Mouse (Mus musculus) heart, embryonic 11.5 days (tissue): Measurements from ENCODE around the gene Vmn2r19. TPM values are rescaled to one million over a fixed set of nuclear protein-coding genes. Genes with fewer than 3 reads are reported as not detected.
"Not testable (repeated sequence)": the region's sequence is repeated elsewhere in the genome, so short reads cannot be mapped to it uniquely, and the experiment has no call there.

Source experiments
- ATAC-seq: fragments of 200-750 bp; cut with Nextera tagmentation; replicated peaks from 2 replicates; pipeline ENCODE4 v1.8.0; 2017; ENCODE audit warnings: moderate library complexity; ENCODE audit not compliant: insufficient number of reproducible peaks, low FRiP score, low TSS enrichment
- H3K27ac ChIP-seq: fragments of 300-500 bp; sonication (generic); 2 replicates; pipeline ENCODE4 v1.5.1; 2014; ENCODE audit warnings: mild to moderate bottlenecking, low read depth, low read length
- H3K27me3 ChIP-seq: fragments of 300-500 bp; sonication (generic); 2 replicates; pipeline ENCODE4 v1.6.1; 2014; ENCODE audit warnings: mild to moderate bottlenecking, low read length, mixed read lengths; ENCODE audit not compliant: control insufficient read depth, insufficient read depth
- H3K36me3 ChIP-seq: fragments of 300-500 bp; sonication (generic); 2 replicates; pipeline ENCODE4 v1.6.1; 2014; ENCODE audit warnings: mild to moderate bottlenecking, low read length, moderate library complexity, mixed read lengths; ENCODE audit not compliant: control insufficient read depth, insufficient read depth
- H3K4me1 ChIP-seq: fragments of 300-500 bp; sonication (generic); 2 replicates; pipeline ENCODE4 v1.6.1; 2014; ENCODE audit warnings: low read length; ENCODE audit not compliant: control insufficient read depth, insufficient read depth
- H3K4me2 ChIP-seq: fragments of 300-500 bp; sonication (generic); 2 replicates; pipeline ENCODE4 v1.6.1; 2014; ENCODE audit warnings: mild to moderate bottlenecking, moderate library complexity
- H3K4me3 ChIP-seq: fragments of 300-500 bp; sonication (generic); 2 replicates; pipeline ENCODE4 v1.5.1; 2014; ENCODE audit warnings: low read depth, low read length
- H3K9ac ChIP-seq: fragments of 300-500 bp; sonication (generic); 2 replicates; pipeline ENCODE4 v1.6.1; 2014; ENCODE audit warnings: mild to moderate bottlenecking, low read depth, low read length, moderate library complexity
- H3K9me3 ChIP-seq: fragments of 300-500 bp; sonication (generic); replicated peaks from 2 replicates; pipeline ENCODE4 v1.6.1; 2016; ENCODE audit warnings: low read length; ENCODE audit not compliant: control insufficient read depth
- WGBS: fragments of 180-500 bp; shearing (Covaris S2); extraction: QIAGEN DNeasy Blood & Tissue Kit; methylation state at CpG from one replicate; pipeline ENCODE4 v1.1.7; 2014; ENCODE audit not compliant: insufficient replicate concordance; 5-methylcytosine and 5-hydroxymethylcytosine counted together
- polyA plus RNA-seq: library from polyadenylated mRNA; unstranded; fragments of >200 nt; fragmentation: Nextera tagmentation; extraction: Ambion mirVana; gene quantifications from 2 replicates; pipeline ENCODE4 v1.2.1, GENCODE M21; 2014

Vmn2r19 gene
- polyA plus RNA-seq, 1 experiment from 2014 or later: not detected

DNA sequence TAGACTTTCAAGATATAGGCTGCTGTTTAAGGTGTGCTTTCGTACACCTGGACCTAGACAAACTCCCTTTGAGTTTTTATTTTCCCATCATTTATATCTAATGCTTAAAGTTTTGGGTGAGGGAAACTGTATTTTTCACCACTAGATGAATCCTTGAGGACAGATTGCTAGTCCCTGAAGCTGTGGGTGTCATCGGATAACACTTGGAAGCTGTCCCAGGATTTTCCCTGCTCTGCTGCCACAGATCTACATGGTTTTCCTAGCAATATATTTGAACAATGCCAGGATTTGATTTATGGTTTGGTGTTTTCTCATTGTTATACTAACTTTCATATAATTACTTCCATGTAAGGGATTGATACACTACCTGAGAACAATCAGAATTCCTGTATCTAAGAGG, 28.7 kb upstream of the Vmn2r19 start:
- no peaks in the 10 kb centered on the region for H3K4me1 ChIP-seq
- H3K27ac ChIP-seq: no peak overlapping the region
- no peaks in the 10 kb centered on the region for H3K27me3 ChIP-seq
- H3K4me3 ChIP-seq: no peak overlapping the region
- no peak for ATAC-seq
- no peak overlapping the region for H3K9ac ChIP-seq
- no peaks in the 10 kb centered on the region for H3K36me3 ChIP-seq
- WGBS: 78% methylated on average over 2 of the region's 2 CpGs
- H3K4me2 ChIP-seq: no peak overlapping the region
- no peaks in the 10 kb centered on the region for H3K9me3 ChIP-seq

DNA sequence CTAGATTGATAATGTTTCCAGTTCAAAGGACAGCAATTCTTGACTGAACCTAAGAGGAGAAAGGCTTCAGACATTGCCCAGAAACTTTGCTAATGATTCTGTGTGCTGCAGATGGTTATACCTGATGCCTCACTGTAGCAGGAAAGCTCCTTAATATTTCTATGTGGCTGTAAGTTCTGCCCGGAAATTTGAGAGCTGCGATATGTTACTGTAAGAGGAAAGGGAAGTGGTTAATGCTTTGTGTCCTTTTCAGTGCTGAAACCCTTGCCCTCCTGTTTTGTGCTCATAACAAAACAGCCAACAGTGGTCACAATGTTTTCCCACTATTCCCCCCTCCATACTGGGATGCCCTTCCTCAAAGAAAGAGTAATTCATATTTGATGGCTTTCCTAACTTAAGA, 21.8 kb upstream of the Vmn2r19 start:
- Histone ChIP-seq H3K27me3 (no peaks in the 10 kb centered on the region), H3K4me3 (no peak overlapping the region), H3K4me2 (no peak overlapping the region), H3K9me3 (no peaks in the 10 kb centered on the region), H3K27ac (no peak overlapping the region), H3K4me1 (no peaks in the 10 kb centered on the region), H3K36me3 (no peaks in the 10 kb centered on the region), H3K9ac (no peak overlapping the region)
- WGBS: 78% methylated on average over 2 of the region's 2 CpGs
- no peak for ATAC-seq

DNA sequence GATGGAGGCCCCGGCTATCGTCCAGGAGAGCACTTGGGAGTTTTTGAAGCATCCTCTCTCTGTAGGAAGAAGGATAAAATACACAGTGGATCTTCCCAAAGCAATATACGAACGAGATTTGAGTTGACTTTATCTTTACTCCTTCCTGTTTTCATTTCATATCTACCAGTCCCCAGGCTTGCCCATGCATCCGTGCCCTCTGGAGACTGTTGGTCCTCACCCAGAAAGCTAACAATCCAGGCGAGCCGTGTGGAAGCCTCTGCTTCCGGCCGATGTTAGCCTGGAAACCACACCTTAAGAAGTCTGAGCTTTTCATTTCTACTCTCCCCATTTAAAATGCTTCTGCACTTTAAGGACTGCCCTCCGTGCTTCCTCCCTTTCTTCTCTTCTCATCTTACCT, 19.2 kb upstream of the Vmn2r19 start:
- Histone ChIP-seq H3K36me3 (no peaks in the 10 kb centered on the region), H3K27me3 (no peaks in the 10 kb centered on the region), H3K9ac (no peak overlapping the region), H3K9me3 (no peaks in the 10 kb centered on the region), H3K4me2 (no peak overlapping the region), H3K4me3 (no peak overlapping the region), H3K27ac (no peak overlapping the region), H3K4me1 (no peaks in the 10 kb centered on the region)
- no peak for ATAC-seq
- 62% methylated on average over 10 of the region's 10 CpGs for WGBS

- Histone ChIP-seq H3K4me3 (no peak within 1 kb of the TSS), H3K27ac (no peak within 1 kb of the TSS), H3K9me3 (no peaks in the 10 kb centered on the region), H3K27me3 (no peaks in the 10 kb centered on the region), H3K9ac (no peak within 1 kb of the TSS), H3K4me1 (no peaks in the 10 kb centered on the region), H3K36me3 (no peaks in the 10 kb centered on the region), H3K4me2 (no peak within 1 kb of the TSS)
- ATAC-seq: no peak
- 75% methylated on average over 4 of the region's 4 CpGs for whole genome bisulfite sequencing
Measured at GRCm38 (mm10) chr6:123289753-123290152, 18.4 kb upstream of the Vmn2r19 start, which contains the start of gene Clec4e. Gene Clec4e, minus strand, starts transcription at chr6:123289870.

DNA sequence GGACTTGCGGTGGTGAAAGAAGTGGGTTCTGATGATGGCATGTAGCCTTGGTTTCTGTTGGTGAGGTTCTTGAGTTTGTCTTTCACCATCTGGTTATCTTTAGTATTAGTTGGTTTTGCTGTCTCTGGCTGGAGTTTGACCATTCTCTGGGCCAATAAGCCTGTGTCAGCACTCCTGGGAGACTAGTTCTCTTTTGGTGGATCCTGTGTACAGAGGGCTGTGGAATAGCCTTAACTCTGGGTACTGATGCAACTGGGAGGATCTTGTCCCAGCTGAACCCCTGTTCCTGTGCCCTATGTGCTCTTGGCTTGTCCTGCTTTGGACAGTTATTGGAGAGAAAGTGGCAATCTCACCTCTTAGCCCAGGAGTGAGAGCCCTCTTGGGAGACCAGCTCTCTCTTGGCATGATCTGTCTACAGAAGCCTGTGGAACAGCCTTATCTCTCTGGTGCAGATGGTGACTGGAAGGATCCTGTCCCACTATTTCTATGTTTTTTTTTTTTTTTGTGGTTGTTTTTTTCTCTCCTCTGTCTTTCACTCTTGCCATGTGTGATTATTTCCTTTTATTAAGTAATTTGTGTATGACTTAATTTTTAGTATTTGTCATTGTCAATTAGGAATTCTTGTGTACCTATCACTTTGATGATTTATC, 15.3 kb upstream of the Vmn2r19 start:
- Histone ChIP-seq H3K27ac (0 out of 2 replicates have a peak overlapping the region, but pooled peaks have one; percentile 6), H3K4me2 (no peak overlapping the region), H3K36me3 (no peaks in the 10 kb centered on the region), H3K9ac (no peak overlapping the region), H3K9me3 (no peaks in the 10 kb centered on the region), H3K4me3 (no peak overlapping the region), H3K4me1 (no peaks in the 10 kb centered on the region), H3K27me3 (no peaks in the 10 kb centered on the region)
- ATAC-seq: peak; percentile 88
- 76% methylated on average over 1 of the region's 1 CpGs for WGBS

- not testable (repeated sequence) for H3K4me1 ChIP-seq, H3K27me3 ChIP-seq, H3K9ac ChIP-seq, H3K27ac ChIP-seq, H3K4me3 ChIP-seq, H3K4me2 ChIP-seq, H3K36me3 ChIP-seq, H3K9me3 ChIP-seq, ATAC-seq
- 79% methylated on average over 11 of the region's 11 CpGs for WGBS
Measured at GRCm38 (mm10) chr6:123293509-123293908, 14.6 kb upstream of the Vmn2r19 start.

DNA sequence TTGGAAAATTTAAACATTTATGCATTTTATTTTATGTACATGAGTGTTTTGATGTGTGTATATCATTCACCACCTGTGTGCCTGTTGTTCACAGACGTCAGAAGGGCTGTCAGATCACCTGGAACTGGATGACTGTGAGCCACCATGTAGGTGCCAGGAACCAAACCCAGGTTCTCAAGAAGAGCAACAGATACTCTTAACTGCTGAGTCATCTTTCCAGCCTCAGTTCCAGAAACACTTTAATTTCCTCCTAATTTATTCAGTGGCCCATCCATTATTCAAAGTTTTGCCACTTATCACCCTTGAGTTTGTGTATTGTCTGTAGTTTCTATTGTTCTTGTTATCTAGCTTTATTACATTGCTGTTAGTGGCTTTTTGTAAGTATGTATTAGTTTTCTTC, 11.4 kb upstream of the Vmn2r19 start:
- H3K9me3 ChIP-seq: no peaks in the 10 kb centered on the region
- H3K4me3 ChIP-seq: no peak overlapping the region
- no peaks in the 10 kb centered on the region for H3K27me3 ChIP-seq
- 59% methylated on average over 1 of the region's 1 CpGs for WGBS
- H3K27ac ChIP-seq: no peak overlapping the region
- ATAC-seq: no peak
- no peak overlapping the region for H3K9ac ChIP-seq
- H3K36me3 ChIP-seq: no peaks in the 10 kb centered on the region
- no peaks in the 10 kb centered on the region for H3K4me1 ChIP-seq
- H3K4me2 ChIP-seq: no peak overlapping the region

GRCm38 (mm10) chr6:123306315-123306714, 1.8 kb upstream of the Vmn2r19 start:
- not testable (repeated sequence) for H3K4me2 ChIP-seq, H3K27ac ChIP-seq, H3K9ac ChIP-seq, ATAC-seq, H3K4me1 ChIP-seq, H3K4me3 ChIP-seq, H3K36me3 ChIP-seq, H3K9me3 ChIP-seq, H3K27me3 ChIP-seq
- WGBS: 58% methylated on average over 7 of the region's 7 CpGs

DNA sequence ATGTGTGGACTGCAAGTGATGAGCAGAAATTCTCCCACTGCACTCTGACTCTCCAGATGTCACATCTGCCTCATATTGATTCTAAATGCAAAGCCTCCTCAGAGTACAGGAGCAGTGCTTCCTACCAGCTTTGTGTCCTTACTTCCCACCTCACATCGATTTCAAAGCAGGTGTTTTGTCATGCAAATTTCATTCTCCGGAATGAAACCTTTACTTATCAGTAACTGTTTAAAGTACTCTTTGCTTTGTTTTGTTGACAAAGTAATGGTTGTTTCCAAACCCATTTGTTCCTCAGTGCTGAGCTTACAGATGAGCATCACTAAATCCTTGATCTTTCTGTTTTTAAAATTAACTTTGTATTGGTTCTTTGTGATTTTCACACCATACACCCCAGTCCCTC, 24.4 kb downstream of the Vmn2r19 start:
- WGBS: 43% methylated on average over 2 of the region's 2 CpGs
- H3K4me3 ChIP-seq: no peak overlapping the region
- H3K27ac ChIP-seq: no peak overlapping the region
- H3K4me2 ChIP-seq: no peak overlapping the region
- no peaks in the 10 kb centered on the region for H3K27me3 ChIP-seq
- no peak for ATAC-seq
- no peaks in the 10 kb centered on the region for H3K36me3 ChIP-seq
- no peak overlapping the region for H3K9ac ChIP-seq
- H3K9me3 ChIP-seq: no peaks in the 10 kb centered on the region
- no peaks in the 10 kb centered on the region for H3K4me1 ChIP-seq
